Mouse (Mus musculus) embryo, embryonic 9.5 days (tissue): ENCODE data around the gene Ick.
A peak's percentile ranks its signal among the peaks of the same experiment; 100 is the strongest.

Experiments used
- DNase-seq: peaks from one replicate; pipeline ENCODE4 v3.0.0-alpha.2; 2017; ENCODE audit errors: extremely low spot score

The Ick gene

GRCm38 (mm10) chr9:78190651-78191634 lies 82.0 kb downstream of the Ick start:
- peak; percentile 40 for DNase-seq

DNA sequence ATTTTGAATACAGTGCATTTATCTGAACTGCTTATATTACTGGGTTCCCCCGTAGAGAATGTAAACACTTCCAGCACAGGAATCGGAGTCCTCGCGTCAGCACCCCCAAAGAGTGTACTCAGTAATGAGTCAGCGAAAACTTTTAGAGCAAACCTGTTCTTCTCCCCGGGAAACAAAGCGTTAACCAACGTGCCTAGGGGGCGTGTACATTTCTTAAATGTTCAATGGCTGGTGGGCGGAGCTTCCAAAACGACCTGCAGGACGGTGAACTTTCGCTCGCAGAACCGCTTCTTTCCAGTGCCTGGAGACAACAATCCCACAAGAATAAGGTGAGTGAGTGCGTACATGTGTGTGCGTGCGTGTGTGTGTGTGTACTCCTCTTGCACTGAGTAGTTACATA lies 82.7 kb downstream of the Ick start:
- DNase-seq, result peak; percentile 83

GRCm38 (mm10) chr9:78193902-78194597 lies 85.1 kb downstream of the Ick start:
- peak; percentile 55 for DNase-seq

DNA sequence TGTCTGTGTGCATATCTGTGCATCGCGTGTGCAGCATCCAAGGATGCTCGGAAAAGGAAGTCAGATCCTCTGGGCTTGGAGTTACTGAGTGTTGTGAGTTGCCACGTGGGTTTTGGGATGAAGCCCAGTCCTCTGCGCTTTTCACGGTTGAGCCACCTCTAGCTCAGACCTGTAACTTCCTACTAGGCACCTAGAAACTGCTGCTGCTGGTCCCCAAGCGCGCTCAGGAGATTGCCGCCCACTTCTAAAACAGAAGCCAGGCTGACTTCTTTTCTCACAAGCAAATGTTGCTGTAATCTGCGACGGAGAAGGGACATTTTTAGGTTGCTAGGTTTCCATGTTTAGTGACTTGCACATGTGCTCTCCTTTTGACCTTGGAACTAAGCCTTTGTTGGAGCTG lies 86.0 kb downstream of the Ick start:
- no peak for DNase-seq

DNA sequence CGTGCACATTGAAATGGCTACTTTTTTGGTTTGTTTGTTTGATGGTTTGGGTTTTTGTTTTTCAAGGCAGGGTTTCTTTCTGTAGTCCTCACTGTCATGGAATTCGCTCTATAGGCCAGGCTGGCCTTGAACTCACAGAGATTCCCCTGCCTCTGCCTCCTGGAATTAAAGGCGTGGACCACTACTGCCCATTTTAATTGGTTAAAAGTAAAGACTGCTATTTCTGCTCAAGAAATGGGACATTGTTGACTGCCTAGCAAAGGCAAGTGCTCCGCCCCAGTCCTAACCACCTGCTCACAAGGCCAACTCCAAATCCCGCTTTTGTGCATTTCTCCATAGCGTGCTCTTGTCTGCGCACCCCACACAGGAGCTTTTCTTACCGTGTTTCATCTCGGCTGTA lies 88.8 kb downstream of the Ick start:
- DNase-seq, result no peak

DNA sequence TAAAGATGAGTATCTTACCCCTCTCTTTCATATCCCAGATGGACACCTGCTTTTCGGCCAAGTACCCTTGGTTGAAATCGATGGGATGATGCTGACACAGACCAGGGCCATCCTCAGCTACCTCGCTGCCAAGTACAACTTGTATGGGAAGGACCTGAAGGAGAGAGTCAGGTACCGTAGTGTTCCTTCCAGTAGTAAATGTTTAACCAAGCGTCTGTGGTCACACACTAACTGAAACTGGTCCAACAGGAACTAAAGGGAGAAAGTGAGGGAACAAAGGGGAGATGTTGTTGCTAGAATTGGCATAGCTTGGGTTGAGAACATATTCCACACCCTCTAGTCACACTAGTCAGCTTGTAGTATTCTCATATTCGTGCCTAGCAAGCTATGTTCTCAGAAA lies 95.2 kb downstream of the Ick start:
- DNase-seq, result no peak

GRCm38 (mm10) chr9:78208956-78209355 lies 100.0 kb downstream of the Ick start:
- no peak for DNase-seq

DNA sequence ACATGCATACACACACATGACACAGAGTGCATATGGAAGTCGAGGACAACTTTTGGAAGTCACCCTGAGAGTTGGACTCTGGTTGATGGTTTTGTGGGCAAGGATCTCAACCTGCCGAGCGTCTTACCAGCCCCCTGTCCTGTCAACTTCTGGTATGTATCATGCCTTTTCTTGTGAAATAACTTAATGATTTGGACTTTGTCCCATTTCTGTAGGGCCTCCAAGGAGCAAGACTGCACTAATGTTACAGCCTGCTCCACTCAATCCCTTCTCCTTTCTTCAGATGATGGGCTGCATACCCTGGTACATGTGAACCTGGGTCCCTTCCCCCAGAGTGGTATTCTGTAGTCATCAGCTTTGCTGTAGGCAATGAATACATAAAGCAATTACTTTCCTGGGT lies 101.1 kb downstream of the Ick start:
- no peak for DNase-seq

DNA sequence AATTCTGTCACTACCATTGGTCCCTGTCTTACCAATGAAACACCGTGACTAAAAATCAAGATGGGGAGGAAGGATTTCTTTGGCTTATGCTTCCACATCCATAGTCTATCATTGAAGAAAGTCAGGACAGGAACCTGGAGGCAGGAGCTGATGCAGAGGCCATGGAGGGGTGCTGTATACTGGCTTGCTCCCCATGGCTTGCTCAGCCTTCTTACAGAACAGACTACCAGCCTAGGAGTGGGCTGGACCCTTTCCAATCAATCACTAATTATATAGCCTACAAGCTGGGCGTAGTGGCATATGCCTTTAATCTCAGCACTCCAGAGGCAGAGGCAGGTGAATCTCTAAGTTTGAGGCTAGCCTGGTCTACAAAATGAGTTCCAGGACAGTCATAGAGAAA lies 101.8 kb downstream of the Ick start:
- no peak for DNase-seq

- DNase-seq, result no peak
Observed at GRCm38 (mm10) chr9:78211521-78211920, 102.5 kb downstream of the Ick start.

DNA sequence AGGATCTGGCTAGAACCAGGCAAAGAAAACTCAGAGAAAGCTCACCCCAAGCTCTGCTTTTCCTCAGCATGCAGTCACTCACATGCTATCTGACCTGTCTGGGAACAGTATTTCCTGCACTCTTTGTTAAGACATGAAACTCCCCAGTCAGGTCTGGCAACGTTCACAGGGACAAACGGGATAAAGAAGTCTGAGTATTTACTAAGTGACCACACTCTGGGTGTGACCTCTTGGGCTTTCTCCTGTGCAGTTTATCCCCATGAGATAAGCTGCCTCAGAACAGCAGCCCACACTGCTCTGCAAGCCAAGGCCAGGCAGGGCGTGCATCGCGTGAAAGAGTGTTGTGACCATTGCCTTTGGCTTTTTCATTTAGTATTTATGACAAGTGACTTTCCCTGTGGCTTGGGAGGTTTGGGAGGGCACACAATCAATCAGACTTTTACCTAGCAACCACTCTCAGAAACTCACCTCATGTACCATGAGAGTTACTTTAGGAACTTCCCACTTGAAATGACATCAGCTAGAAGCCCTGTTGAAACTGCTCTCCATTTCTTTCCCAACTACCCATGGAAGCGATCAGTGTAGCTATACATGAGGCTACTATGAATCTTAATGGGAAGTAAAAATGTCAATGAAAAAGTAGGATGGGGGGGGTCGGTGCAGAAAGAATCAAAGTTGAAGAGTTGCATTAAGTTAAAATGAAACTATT lies 103.5 kb downstream of the Ick start:
- no peak for DNase-seq

DNA sequence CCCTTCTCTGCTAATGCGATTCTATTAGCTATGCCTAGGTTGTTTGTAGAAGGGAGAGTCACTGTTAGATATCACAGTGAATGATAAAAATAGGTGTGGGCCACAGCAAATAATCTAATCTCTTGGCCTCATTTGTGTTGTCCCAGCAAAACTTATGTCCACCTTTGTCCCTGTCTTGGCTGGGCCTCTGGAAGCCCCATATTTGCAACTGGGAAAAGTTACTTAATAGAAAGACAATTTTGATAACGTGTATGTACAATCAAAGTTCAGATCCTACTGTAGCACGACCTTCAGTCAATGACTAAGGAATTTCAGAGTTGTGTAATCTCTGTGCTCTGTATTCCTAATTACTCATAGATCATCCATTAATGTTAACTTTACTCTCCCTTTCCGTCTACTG lies 108.1 kb downstream of the Ick start:
- no peak for DNase-seq
